Mouse (Mus musculus) embryonic facial prominence, embryonic 14.5 days (tissue): Measurements from ENCODE around the gene Utp15. TPM values are rescaled to one million over a fixed set of nuclear protein-coding genes. Genes with fewer than 3 reads are reported as not detected.

Source experiments
- ATAC-seq: fragments of 200-750 bp; cut with Nextera tagmentation; 2 replicates; pipeline ENCODE4 v1.8.0; 2017; ENCODE audit warnings: low read depth, moderate number of reproducible peaks, moderate TSS enrichment
- DNase-seq: peaks from one replicate; pipeline ENCODE4 v3.0.0-alpha.2; 2015; ENCODE audit warnings: low spot score
- H3K27ac ChIP-seq: fragments of 300-500 bp; sonication (generic); replicated peaks from 2 replicates; pipeline ENCODE4 v1.5.1; 2014; ENCODE audit warnings: low read depth, mild to moderate bottlenecking, low read length, moderate library complexity
- H3K27me3 ChIP-seq: fragments of 300-500 bp; sonication (generic); replicated peaks from 2 replicates; pipeline ENCODE4 v1.6.1; 2014; ENCODE audit warnings: low read length; ENCODE audit not compliant: control insufficient read depth, insufficient read depth
- H3K36me3 ChIP-seq: fragments of 300-500 bp; sonication (generic); 2 replicates; pipeline ENCODE4 v1.6.1; 2014; ENCODE audit warnings: low read length, mixed read lengths; ENCODE audit not compliant: control insufficient read depth, insufficient read depth
- H3K4me1 ChIP-seq: fragments of 300-500 bp; sonication (generic); 2 replicates; pipeline ENCODE4 v1.6.1; 2014; ENCODE audit warnings: antibody characterized with exemption, low read length; ENCODE audit not compliant: control insufficient read depth, insufficient read depth
- H3K4me2 ChIP-seq: fragments of 300-500 bp; sonication (generic); 2 replicates; pipeline ENCODE4 v1.6.1; 2014; ENCODE audit warnings: low read depth, mild to moderate bottlenecking, low read length, moderate library complexity, mixed read lengths
- H3K4me3 ChIP-seq: fragments of 300-500 bp; sonication (generic); 2 replicates; pipeline ENCODE4 v1.5.1; 2014; ENCODE audit warnings: low read depth, mild to moderate bottlenecking, low read length
- H3K9ac ChIP-seq: fragments of 300-500 bp; sonication (generic); 2 replicates; pipeline ENCODE4 v1.6.1; 2014; ENCODE audit warnings: low read depth, mild to moderate bottlenecking, low read length, moderate library complexity, mixed read lengths
- H3K9me3 ChIP-seq: fragments of 300-500 bp; sonication (generic); 2 replicates; pipeline ENCODE4 v1.6.1; 2016; ENCODE audit warnings: low read length; ENCODE audit not compliant: control insufficient read depth
- WGBS: fragments of 180-500 bp; shearing (Covaris S2); extraction: QIAGEN DNeasy Blood & Tissue Kit; methylation state at CpG from one replicate; pipeline ENCODE4 v1.1.7; 2014; 5-methylcytosine and 5-hydroxymethylcytosine counted together
- polyA plus RNA-seq: library from polyadenylated mRNA; unstranded; fragments of >200 nt; fragmentation: Nextera tagmentation; extraction: Ambion mirVana; gene quantifications from 2 replicates; pipeline ENCODE4 v1.2.1, GENCODE M21; 2014

Gene Utp15
- polyA plus RNA-seq, 1 experiment from 2014 or later: 20.8 TPM

GRCm38 (mm10) chr13:98239978-98240641, 22.7 kb downstream of the Utp15 start:
- H3K9ac ChIP-seq: no peak overlapping the region
- peak; percentile 78 for DNase-seq
- H3K4me1 ChIP-seq: no peaks in the 10 kb centered on the region
- ATAC-seq: no peak
- 15% methylated on average over 12 of the region's 12 CpGs for WGBS
- H3K27ac ChIP-seq: no peak overlapping the region
- H3K4me3 ChIP-seq: no peak overlapping the region
- H3K27me3 ChIP-seq: no peaks in the 10 kb centered on the region
- no peaks in the 10 kb centered on the region for H3K9me3 ChIP-seq
- H3K36me3 ChIP-seq: no peaks in the 10 kb centered on the region
- no peak overlapping the region for H3K4me2 ChIP-seq

GRCm38 (mm10) chr13:98235451-98235850, 27.4 kb downstream of the Utp15 start:
- H3K9me3 ChIP-seq: no peaks in the 10 kb centered on the region
- no peaks in the 10 kb centered on the region for H3K27me3 ChIP-seq
- WGBS: 67% methylated on average over 6 of the region's 6 CpGs
- no peak overlapping the region for H3K4me3 ChIP-seq
- no peaks in the 10 kb centered on the region for H3K4me1 ChIP-seq
- ATAC-seq (no peak), DNase-seq (no peak)
- H3K4me2 ChIP-seq: no peak overlapping the region
- no peak overlapping the region for H3K27ac ChIP-seq
- no peaks in the 10 kb centered on the region for H3K36me3 ChIP-seq
- no peak overlapping the region for H3K9ac ChIP-seq

DNA sequence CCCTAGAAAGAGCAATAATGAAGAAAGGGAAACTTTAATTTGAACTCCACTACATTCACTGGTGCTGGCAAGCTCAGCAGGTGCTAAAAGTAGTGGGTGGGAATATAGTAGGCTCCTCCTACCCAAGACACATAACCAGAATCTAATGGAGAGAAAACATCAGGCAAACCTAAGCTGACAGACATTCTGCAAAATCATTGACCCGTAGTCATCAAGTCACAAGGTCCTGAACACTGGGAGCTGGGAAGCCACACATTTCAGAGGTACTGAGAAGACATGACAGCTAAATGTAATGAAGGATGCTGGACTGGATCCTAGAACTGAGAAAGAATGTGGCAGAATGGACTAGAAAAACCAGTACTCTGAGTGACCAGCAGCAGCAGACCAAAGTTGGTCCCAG, 32.3 kb downstream of the Utp15 start:
- Histone ChIP-seq H3K27me3 (no peaks in the 10 kb centered on the region), H3K4me2 (no peak overlapping the region), H3K4me3 (no peak overlapping the region), H3K9me3 (no peaks in the 10 kb centered on the region), H3K4me1 (no peaks in the 10 kb centered on the region), H3K27ac (no peak overlapping the region), H3K36me3 (no peaks in the 10 kb centered on the region), H3K9ac (no peak overlapping the region)
- WGBS: 89% methylated on average over 1 of the region's 1 CpGs
- no peak for DNase-seq
- no peak; the same call in 1 of the 2 replicates for ATAC-seq

GRCm38 (mm10) chr13:98226225-98226624, 36.6 kb downstream of the Utp15 start:
- Histone ChIP-seq H3K9ac (no peak overlapping the region), H3K27me3 (no peaks in the 10 kb centered on the region), H3K4me3 (no peak overlapping the region), H3K4me2 (no peak overlapping the region), H3K9me3 (no peaks in the 10 kb centered on the region), H3K36me3 (no peaks in the 10 kb centered on the region), H3K27ac (no peak overlapping the region), H3K4me1 (no peaks in the 10 kb centered on the region)
- ATAC-seq: no peak
- DNase-seq: no peak
- WGBS: 62% methylated on average over 2 of the region's 2 CpGs

GRCm38 (mm10) chr13:98222848-98223247, 40.0 kb downstream of the Utp15 start:
- ATAC-seq (peak; percentile 71), DNase-seq (peak; percentile 53)
- Histone ChIP-seq H3K9me3 (no peaks in the 10 kb centered on the region), H3K36me3 (no peaks in the 10 kb centered on the region), H3K27me3 (no peaks in the 10 kb centered on the region), H3K9ac (no peak overlapping the region), H3K27ac (no peak overlapping the region), H3K4me3 (no peak overlapping the region), H3K4me1 (no peaks in the 10 kb centered on the region), H3K4me2 (peak overlapping the region; percentile 36)
- WGBS: 32% methylated on average over 12 of the region's 12 CpGs

DNA sequence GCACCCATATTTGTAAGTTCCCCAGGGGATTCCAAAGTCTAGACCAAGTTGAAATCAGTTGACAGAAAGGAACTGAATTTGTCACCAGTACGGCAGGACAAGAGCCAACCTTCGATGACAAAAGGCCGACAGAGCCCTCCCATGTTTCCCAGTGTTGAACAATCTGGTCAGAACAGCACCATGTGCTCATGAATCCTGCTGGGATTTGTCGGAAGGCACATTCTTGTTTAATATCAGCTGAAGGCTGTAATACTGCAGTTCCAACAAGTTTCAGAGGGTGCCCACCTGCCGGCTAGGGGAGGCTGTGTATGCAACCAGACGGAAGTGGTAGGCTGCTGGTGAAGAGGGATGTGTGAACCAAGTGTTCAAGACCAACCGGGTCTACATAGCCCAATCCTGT, 52.7 kb downstream of the Utp15 start:
- Histone ChIP-seq H3K27me3 (peaks cover 6% of the 10 kb centered on the region; the same call in 1 of the 2 replicates), H3K4me3 (no peak overlapping the region), H3K4me1 (no peaks in the 10 kb centered on the region), H3K36me3 (no peaks in the 10 kb centered on the region), H3K27ac (no peak overlapping the region), H3K4me2 (no peak overlapping the region), H3K9ac (no peak overlapping the region), H3K9me3 (no peaks in the 10 kb centered on the region)
- ATAC-seq (no peak), DNase-seq (no peak)
- WGBS: 78% methylated on average over 7 of the region's 7 CpGs

GRCm38 (mm10) chr13:98208842-98209241, 54.0 kb downstream of the Utp15 start:
- Histone ChIP-seq H3K27me3 (peaks cover 6% of the 10 kb centered on the region; the same call in 1 of the 2 replicates), H3K36me3 (no peaks in the 10 kb centered on the region), H3K27ac (no peak overlapping the region), H3K9ac (no peak overlapping the region), H3K4me1 (no peaks in the 10 kb centered on the region), H3K9me3 (no peaks in the 10 kb centered on the region), H3K4me3 (no peak overlapping the region), H3K4me2 (no peak overlapping the region)
- 37% methylated on average over 9 of the region's 9 CpGs for WGBS
- no peak for DNase-seq
- no peak for ATAC-seq

GRCm38 (mm10) chr13:98206546-98206870, 56.3 kb downstream of the Utp15 start:
- DNase-seq: no peak
- 2% methylated on average over 13 of the region's 13 CpGs for WGBS
- ATAC-seq: no peak
- peaks cover 6% of the 10 kb centered on the region; the same call in 1 of the 2 replicates for H3K27me3 ChIP-seq
- H3K4me2 ChIP-seq: peak overlapping the region; percentile 98
- H3K27ac ChIP-seq: peak overlapping the region; percentile 48; the same call in 1 of the 2 replicates
- no peaks in the 10 kb centered on the region for H3K9me3 ChIP-seq
- no peaks in the 10 kb centered on the region for H3K36me3 ChIP-seq
- peak overlapping the region; percentile 66 for H3K4me3 ChIP-seq
- peak overlapping the region; percentile 70 for H3K9ac ChIP-seq
- H3K4me1 ChIP-seq: no peaks in the 10 kb centered on the region
